Mouse (Mus musculus): ENCODE measurements around the gene H2afv. TPM values are rescaled to one million over a fixed set of nuclear protein-coding genes. Genes with fewer than 3 reads are reported as not detected.
A peak's percentile ranks its signal among the peaks of the same experiment; 100 is the strongest.

H2afv gene
- total RNA-seq, 1 experiment from 2014 or later, result 88.8 TPM

DNA sequence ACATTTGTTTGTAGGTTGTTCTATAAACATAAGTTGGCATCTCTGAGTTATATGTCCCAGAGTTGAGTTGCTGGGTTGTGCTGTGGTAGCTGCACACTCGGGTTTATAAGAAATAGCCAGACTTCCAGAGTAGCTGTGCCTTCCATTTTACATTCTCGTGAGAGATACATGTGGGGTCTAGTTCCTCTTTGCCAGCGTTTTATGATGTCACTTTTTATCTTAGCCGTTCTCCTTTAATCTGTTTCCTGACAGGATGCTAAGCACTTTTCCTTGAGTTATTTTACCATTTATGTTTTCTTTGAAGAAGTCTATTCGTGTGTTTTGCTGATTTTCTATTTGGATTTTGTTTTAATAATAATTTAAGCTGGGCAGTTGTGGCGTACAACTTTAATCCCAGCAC, 51.4 kb downstream of the H2afv start:
- ATAC-seq (replicated peaks; ENCODE audit: low read depth, poor library complexity, severe bottlenecking), result no peak

DNA sequence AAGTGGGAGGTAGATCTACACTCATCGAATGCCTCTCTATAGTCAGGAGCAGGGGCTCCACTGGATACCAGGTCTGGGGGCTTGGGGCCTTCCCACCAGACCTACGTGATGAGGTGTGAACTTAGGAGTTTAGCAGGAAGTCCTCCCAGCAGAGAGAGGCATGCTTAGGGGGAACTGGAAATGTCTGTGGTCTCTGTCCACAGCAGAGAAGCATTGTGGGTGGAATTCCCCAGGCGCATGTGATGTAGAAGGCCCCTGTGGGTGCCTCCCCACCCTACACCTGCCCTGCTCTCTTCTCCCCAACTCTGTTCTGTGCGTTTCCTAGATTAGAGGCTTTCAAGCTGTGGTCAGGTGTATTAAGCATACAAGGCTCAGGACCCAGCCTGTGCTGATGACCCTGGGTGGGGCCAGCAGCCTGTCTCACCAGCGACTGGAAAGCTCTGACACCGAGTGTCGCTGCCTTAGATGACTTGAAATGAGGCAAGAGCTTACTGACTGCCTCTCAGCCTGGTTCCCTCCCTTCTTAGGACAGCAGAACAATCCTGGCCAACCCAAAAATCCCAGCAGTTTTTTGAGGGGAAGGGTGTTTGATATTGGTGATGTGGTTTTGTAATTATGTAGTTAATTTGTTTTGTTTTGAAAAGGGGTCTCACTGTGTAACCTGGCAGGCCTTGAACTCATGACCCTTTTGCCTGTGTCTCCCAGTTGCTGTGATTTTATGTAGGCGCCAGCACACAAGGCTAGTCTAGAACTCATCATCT, 52.5 kb downstream of the H2afv start:
- ATAC-seq (replicated peaks; ENCODE audit: low read depth, poor library complexity, severe bottlenecking), result peak; percentile 27

DNA sequence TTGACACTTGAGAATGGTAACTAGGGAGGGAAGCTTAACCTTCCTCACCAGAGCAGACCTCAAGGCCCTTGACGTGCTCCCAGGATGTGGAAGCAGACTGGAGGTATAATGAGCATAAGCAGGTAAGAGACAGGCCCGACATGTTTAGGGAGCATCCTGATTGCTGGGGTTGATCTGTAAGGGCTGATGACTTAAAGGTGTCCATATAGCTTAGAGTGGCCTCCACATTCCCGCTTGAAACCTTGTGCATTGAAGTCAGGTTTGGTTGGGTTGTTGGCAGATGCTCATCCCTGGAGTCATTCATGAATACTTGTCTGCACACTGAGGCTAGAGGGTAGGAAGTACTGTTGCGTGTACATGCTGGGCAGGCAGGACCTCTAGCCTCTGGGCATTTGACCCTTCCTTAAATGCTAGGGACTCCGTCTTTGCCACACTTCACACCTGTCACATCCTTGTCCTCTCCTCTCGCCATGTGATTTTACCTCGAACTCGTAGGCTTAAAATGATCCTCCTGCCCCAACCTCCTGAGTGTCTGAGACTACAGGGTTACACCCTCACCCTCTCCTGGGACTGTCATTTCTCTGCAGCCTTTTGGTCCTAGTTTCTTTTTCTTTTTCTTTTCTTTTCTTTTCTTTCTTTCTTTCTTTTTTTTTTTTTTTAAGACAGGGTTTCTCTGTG, 53.7 kb downstream of the H2afv start:
- ATAC-seq (replicated peaks; ENCODE audit: low read depth, poor library complexity, severe bottlenecking), result no peak

DNA sequence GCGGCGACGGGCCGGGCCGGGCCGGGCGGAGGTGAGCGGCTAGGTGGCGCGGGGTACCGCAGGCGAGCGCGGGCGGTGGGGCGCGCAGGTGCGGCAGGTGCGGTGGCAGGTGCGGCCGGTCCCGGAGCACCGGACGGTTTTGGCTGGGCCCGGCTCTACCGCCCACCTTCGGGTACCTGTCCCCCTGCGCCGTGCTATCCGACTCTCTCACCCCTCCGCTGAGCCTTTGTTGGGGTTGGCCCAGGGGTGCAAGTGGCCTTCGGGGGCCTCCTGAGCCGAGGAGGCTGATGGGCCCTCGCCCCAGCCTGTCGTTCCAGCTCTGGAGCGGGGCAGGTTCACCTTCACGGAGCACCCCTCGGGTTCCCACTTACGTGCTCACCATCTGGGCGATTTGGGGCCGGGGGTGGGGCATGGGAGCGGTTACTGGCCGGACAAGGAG, 54.7 kb downstream of the H2afv start:
- ATAC-seq (replicated peaks; ENCODE audit: low read depth, poor library complexity, severe bottlenecking), result no peak

DNA sequence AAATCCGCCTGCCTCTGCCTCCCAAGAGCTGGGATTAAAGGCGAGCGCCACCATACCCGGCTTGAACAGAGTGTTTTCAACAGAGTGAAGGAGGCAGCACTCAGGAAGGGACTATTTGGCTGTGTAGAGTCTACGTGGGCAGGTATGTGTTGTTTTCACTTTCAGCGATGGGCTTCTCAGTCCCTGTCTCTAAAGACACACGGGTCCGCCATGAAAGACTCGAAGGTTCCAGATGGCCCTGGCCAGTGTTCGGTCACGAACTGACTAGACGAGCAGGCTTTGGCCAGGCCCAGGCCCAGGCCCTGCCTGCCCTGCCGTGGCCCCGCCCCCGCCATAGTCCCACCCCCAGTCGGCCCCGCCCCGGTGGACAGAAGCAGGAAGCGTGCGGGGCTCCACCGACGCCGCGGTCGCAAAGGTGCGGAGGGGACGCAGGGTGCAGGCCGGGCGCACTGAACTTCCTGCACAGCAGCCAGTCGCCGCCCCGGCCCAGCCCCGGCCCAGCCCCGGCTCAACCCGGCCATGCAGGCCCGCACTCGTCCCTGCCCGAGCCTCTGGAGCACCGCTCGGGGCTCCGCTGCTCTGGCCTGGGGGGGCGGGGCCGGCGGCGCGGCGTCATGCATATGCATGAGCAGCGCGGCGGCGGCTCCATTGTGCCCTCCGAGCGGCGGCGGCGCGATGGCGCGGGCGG, 55.4 kb downstream of the H2afv start, which contains the start of gene Zmiz2:
Gene Zmiz2, plus strand, starts transcription at position 349 of the 688 bp plus-strand sequence.
- peak; percentile 76 for ATAC-seq (replicated peaks; ENCODE audit: low read depth, poor library complexity, severe bottlenecking)

DNA sequence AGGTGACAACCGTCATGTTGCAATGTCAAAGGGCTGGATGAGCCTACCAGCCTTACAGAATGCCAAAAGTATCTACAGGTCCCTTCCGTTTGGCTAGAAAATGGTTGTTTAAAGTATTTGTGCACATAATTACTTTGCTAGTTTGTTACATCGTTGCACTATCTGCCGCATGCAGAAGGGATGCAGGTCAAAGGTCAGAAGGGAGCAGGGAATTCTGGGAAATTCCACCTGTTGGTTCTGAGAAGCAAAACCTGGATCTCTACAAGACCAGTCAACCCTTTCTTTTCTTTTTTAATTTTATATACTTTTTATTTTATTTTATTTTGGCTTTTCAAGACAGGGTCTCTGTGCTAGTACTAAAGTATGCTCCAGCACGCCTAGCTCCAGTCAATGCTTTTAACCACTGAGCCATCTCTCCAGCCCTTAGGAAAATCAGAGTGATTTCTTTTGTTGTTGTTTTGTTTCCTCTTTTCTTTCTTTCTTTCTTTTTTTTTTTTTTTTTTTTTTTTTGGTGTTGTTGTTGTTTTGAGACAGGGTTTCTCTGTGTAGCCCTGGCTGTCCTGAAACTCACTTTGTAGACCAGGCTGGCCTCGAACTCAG, 56.0 kb downstream of the H2afv start:
- no peak for ATAC-seq (replicated peaks; ENCODE audit: low read depth, poor library complexity, severe bottlenecking)

DNA sequence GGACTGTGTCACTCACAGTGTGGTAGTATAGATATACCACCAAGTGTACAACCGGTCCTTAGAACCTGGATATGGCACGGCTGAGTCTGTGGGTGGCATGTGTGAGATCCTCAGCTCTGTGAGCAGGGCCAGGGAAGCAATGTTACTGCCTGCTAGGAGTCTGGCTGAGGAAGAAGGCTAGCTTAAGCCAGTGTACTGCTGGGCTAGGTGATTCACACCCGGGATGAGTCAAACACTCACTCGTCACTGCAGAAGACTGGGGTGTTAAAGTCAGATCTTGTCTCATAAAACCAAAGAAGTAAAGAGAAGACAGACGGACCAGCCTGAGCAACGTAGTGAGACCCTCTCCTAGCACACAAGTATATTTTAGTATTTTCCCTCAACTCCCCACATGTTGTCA, 63.3 kb downstream of the H2afv start:
- ATAC-seq (replicated peaks; ENCODE audit: low read depth, poor library complexity, severe bottlenecking), result no peak

Other genes with a start within 250 kb of the H2afv start
- gene A730071L15Rik, start 244.4 kb downstream of the H2afv start, total RNA-seq (2017), result 0.78 and 1.8 TPM in 2 replicates
- 33.6 and 39.7 TPM in 2 replicates for gene Nudcd3, start 244.0 kb downstream of the H2afv start, total RNA-seq (2017)
- not detected in 2 replicates for gene Npc1l1, start 214.3 kb downstream of the H2afv start, total RNA-seq (2017)
- 40.9 and 43.2 TPM in 2 replicates for gene Ddx56, start 176.7 kb downstream of the H2afv start, total RNA-seq (2017)
- gene Tmed4, start 169.6 kb downstream of the H2afv start, total RNA-seq (2017), result 37.5 and 49.2 TPM in 2 replicates
- gene Ogdh, start 152.8 kb downstream of the H2afv start, total RNA-seq (2017), result 95.6 and 111 TPM in 2 replicates
- gene Zmiz2, start 55.4 kb downstream of the H2afv start, total RNA-seq (2017), result 9.6 and 17.1 TPM in 2 replicates
- 2,015 and 2,091 TPM in 2 replicates for gene Ppia, start 29.0 kb downstream of the H2afv start, total RNA-seq (2017)
- 65.8 and 78.7 TPM in 2 replicates for gene Purb, start 31.5 kb upstream of the H2afv start, total RNA-seq (2017)
- gene Myo1g, start 76.5 kb upstream of the H2afv start, total RNA-seq (2017), result 27.1 and 38.1 TPM in 2 replicates
- 36.7 and 39.4 TPM in 2 replicates for gene Ccm2, start 102.4 kb upstream of the H2afv start, total RNA-seq (2017)
- gene Nacad, start 161.6 kb upstream of the H2afv start, total RNA-seq (2017), result not detected in 2 replicates
- 33.6 and 73.2 TPM in 2 replicates for gene Tbrg4, start 181.6 kb upstream of the H2afv start, total RNA-seq (2017)
- gene Wap, start 194.2 kb upstream of the H2afv start, total RNA-seq (2017), result not detected in 2 replicates
- gene Ramp3, start 214.1 kb upstream of the H2afv start, total RNA-seq (2017), result not detected in 2 replicates

Data from common myeloid progenitor, adult 5-6 weeks (primary cell).